Mouse (Mus musculus): ENCODE measurements at regions not wholly inside any gene's neighbourhood (a gene's known extent, or its start where the extent isn't known, plus 50 kb on each side); places are given as distances from the start of the nearest gene placed in this dataset.

DNA sequence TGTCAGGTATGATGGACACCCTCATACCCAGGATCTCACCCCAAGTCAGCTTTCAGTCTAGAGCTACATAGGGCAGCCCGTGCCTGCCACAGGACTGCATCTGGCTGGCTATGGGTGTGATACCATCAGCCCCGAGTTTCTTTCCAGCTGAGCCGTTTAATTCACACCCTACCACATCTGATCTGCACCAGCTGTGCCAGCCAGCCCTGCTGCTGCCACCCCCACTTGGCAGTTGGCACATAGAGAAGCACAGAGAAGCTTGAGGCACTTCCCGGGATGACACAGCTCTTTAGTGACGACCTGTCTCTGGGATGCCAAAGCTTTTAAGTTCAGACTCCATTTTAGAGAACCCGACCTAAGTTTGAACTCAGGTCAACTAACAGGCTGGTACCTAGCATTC is 51.8 kb upstream of the Zdhhc25 start:
- no peak for DNase-seq (ENCODE audit: low read depth, low spot score)
